Mouse (Mus musculus) kidney, adult 2 months (tissue): ENCODE results near the gene Pgp. TPM values are rescaled to one million over a fixed set of nuclear protein-coding genes. Genes with fewer than 3 reads are reported as not detected.

Experiments
- DNase-seq: peaks from one replicate; pipeline ENCODE4 v3.0.0; 2021
- H3K27ac ChIP-seq: fragments of 200-500 bp; 2 replicates; pipeline ENCODE4 v1.5.1; 2012; ENCODE audit warnings: low read depth, low read length, control low read depth, inconsistent platforms; ENCODE audit not compliant: insufficient read depth
- H3K27me3 ChIP-seq: fragments of 200-500 bp; replicated peaks from 2 replicates; pipeline ENCODE4 v1.6.1; 2012; ENCODE audit warnings: mild to moderate bottlenecking, moderate library complexity, low read length, inconsistent platforms; ENCODE audit not compliant: control insufficient read depth, insufficient read depth
- H3K36me3 ChIP-seq: fragments of 200-500 bp; 2 replicates; pipeline ENCODE4 v1.6.1; 2012; ENCODE audit warnings: mild to moderate bottlenecking, moderate library complexity, low read length, inconsistent platforms; ENCODE audit not compliant: control insufficient read depth, insufficient read depth
- H3K4me1 ChIP-seq: fragments of 200-500 bp; 2 replicates; pipeline ENCODE4 v1.6.1; 2011; ENCODE audit warnings: low read length; ENCODE audit not compliant: control insufficient read depth, insufficient read depth
- H3K4me3 ChIP-seq: fragments of 200-500 bp; 2 replicates; pipeline ENCODE4 v1.5.1; 2011; ENCODE audit warnings: mild to moderate bottlenecking, low read depth, low read length, control low read depth; ENCODE audit not compliant: insufficient read depth
- CTCF ChIP-seq: fragments of 200-500 bp; conservative IDR thresholded peaks from 2 replicates; pipeline ENCODE4 v1.5.1; 2011; ENCODE audit warnings: low read depth, mild to moderate bottlenecking, control low read depth, low read length, moderate library complexity, mixed read lengths; ENCODE audit not compliant: insufficient read depth, insufficient read length
- POLR2A ChIP-seq: fragments of 200-500 bp; IDR thresholded peaks from one replicate; pipeline ENCODE4 v1.6.1; 2011; ENCODE audit warnings: low read depth, low read length, control low read depth
- WGBS: fragments of 180-500 bp; shearing (Covaris S2); methylation state at CpG from one replicate; pipeline ENCODE4 v1.1.7; 2018; 5-methylcytosine and 5-hydroxymethylcytosine counted together
- polyA plus RNA-seq: library from polyadenylated mRNA; depleted of rRNA; stranded (reverse); fragments of >200 nt; gene quantifications from 2 replicates; pipeline ENCODE4 v1.2.3, GENCODE M21; 2012

The Pgp gene
- polyA plus RNA-seq, 1 experiment: 38.7 TPM

DNA sequence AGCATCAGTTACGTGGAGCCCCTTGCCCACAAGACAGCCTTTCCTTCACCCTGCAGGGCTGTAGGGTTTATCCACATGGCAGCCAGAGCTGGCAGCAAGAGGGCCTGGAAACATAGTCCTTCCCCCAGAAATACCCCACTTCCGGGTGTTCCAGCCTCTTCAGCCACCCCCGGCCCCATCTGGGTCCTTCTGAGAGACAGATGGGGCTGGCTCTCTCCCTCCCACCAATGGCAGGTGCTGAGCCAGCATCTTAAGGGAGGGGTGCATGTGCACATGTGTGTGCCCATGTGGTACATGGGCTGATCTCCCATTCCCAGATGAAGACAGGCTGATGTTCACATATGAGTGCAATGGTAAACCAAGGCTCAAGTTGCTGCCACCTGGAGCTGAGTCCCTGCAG lies 25.3 kb downstream of the Pgp start:
- Histone ChIP-seq H3K36me3 (no peaks in the 10 kb centered on the region), H3K4me1 (no peaks in the 10 kb centered on the region), H3K27ac (no peak overlapping the region), H3K27me3 (no peaks in the 10 kb centered on the region), H3K4me3 (no peak overlapping the region)
- TF ChIP-seq POLR2A: no peak
- no peak for TF ChIP-seq CTCF
- WGBS: 78% methylated on average over 3 of the region's 3 CpGs
- no peak for DNase-seq

DNA sequence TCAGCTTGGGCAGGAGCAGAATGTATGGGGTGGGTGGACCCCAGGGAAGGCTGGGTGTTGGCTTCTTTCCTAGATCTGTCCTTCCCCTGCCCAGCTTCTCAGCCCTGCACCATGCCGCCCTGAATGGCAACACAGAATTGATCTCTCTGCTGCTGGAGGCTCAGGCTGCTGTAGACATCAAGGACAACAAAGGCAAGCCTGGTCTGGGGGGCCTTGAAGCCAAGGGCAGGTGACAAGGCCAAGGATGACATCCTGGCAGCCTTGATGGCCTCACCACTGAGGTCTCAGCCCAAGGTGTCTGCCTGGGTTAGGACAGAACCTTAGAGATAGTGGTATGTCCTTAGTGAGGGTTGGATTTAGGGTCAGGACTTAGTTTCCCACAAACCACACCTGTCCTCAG lies 25.8 kb downstream of the Pgp start:
- DNase-seq: no peak
- H3K4me3 ChIP-seq: no peak overlapping the region
- WGBS: 95% methylated on average over 1 of the region's 1 CpGs
- no peaks in the 10 kb centered on the region for H3K4me1 ChIP-seq
- H3K27ac ChIP-seq: no peak overlapping the region
- H3K36me3 ChIP-seq: no peaks in the 10 kb centered on the region
- no peaks in the 10 kb centered on the region for H3K27me3 ChIP-seq
- no peak for TF ChIP-seq POLR2A
- no peak for TF ChIP-seq CTCF

- DNase-seq: no peak
- no peaks in the 10 kb centered on the region for H3K36me3 ChIP-seq
- no peak overlapping the region for H3K4me3 ChIP-seq
- TF ChIP-seq CTCF (0 out of 2 replicates have a peak, but pooled peaks have one; percentile 16), POLR2A (no peak)
- WGBS: 47% methylated on average over 11 of the region's 11 CpGs
- no peak overlapping the region for H3K27ac ChIP-seq
- no peaks in the 10 kb centered on the region for H3K27me3 ChIP-seq
- no peaks in the 10 kb centered on the region for H3K4me1 ChIP-seq
Observed at GRCm38 (mm10) chr17:24502208-24502607, 32.0 kb downstream of the Pgp start.

GRCm38 (mm10) chr17:24504085-24504484 lies 33.9 kb downstream of the Pgp start:
- H3K4me1 ChIP-seq: no peaks in the 10 kb centered on the region
- 88% methylated on average over 10 of the region's 10 CpGs for WGBS
- TF ChIP-seq CTCF (no peak), POLR2A (no peak)

DNA sequence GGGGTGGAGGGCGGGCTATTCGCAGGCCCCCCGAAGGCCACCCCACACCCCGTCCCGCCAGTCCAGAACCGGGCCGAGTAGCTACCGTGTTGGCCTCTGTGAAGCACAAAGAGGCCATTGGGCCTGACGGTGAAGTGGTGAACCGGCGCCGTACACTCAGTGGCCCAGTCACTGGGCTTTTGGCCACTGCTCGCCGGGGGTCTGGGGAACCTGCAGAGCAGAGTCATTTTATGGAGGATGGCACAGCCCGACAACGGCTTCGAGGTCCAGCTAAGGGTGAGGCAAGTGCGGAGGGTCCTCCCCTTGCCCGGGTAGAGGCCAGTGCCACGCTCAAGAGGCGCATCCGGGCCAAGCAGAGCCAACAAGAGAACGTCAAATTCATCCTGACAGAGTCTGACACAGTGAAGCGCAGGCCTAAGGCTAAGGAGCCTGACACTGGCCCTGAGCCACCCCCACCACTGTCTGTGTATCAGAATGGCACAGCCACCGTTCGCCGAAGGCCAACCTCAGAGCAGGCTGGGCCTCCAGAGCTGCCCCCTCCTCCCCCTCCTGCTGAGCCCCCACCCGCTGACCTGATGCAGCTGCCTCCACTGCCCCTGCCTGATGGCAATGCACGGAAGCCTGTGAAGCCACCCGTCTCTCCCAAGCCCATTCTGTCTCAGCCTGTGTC lies 35.2 kb downstream of the Pgp start:
- 95% methylated on average over 30 of the region's 30 CpGs for WGBS
- DNase-seq: no peak
- TF ChIP-seq POLR2A: no peak
- TF ChIP-seq CTCF: no peak
- Histone ChIP-seq H3K27ac (no peak overlapping the region), H3K4me1 (no peaks in the 10 kb centered on the region), H3K36me3 (no peaks in the 10 kb centered on the region), H3K4me3 (no peak overlapping the region), H3K27me3 (no peaks in the 10 kb centered on the region)

More at GRCm38 (mm10) chr17:24504085-24504484, 33.9 kb downstream of the Pgp start:
- DNase-seq: no peak
- Histone ChIP-seq H3K27me3 (no peaks in the 10 kb centered on the region), H3K36me3 (no peaks in the 10 kb centered on the region), H3K4me3 (no peak overlapping the region), H3K27ac (no peak overlapping the region)

- Histone ChIP-seq H3K27me3 (no peaks in the 10 kb centered on the region), H3K36me3 (no peaks in the 10 kb centered on the region), H3K27ac (no peak overlapping the region), H3K4me1 (no peaks in the 10 kb centered on the region), H3K4me3 (no peak overlapping the region)
- DNase-seq: no peak
- no peak for TF ChIP-seq CTCF
- no peak for TF ChIP-seq POLR2A
- 41% methylated on average over 36 of the region's 36 CpGs for WGBS
Observed at GRCm38 (mm10) chr17:24506332-24507070, 36.3 kb downstream of the Pgp start.

GRCm38 (mm10) chr17:24507129-24507664 lies 37.0 kb downstream of the Pgp start:
- Histone ChIP-seq H3K36me3 (no peaks in the 10 kb centered on the region), H3K4me1 (no peaks in the 10 kb centered on the region), H3K27ac (no peak overlapping the region), H3K27me3 (no peaks in the 10 kb centered on the region), H3K4me3 (no peak overlapping the region)
- peak; percentile 24 for DNase-seq
- 41% methylated on average over 19 of the region's 19 CpGs for WGBS
- TF ChIP-seq POLR2A (no peak), CTCF (no peak)
